Mouse (Mus musculus) intestine, embryonic 16.5 days (tissue): ENCODE measurements at regions not wholly inside any gene's neighbourhood (a gene's known extent, or its start where the extent isn't known, plus 50 kb on each side); places are given as distances from the start of the nearest gene placed in this dataset.
A peak's percentile ranks its signal among the peaks of the same experiment; 100 is the strongest.

ENCODE experiments used
- ATAC-seq: fragments of 200-750 bp; cut with Nextera tagmentation; 2 replicates; pipeline ENCODE4 v1.8.0; 2017; ENCODE audit warnings: moderate TSS enrichment, moderate library complexity
- H3K27ac ChIP-seq: fragments of 300-500 bp; sonication (generic); 2 replicates; pipeline ENCODE4 v1.5.1; 2014; ENCODE audit warnings: mild to moderate bottlenecking, low read length
- H3K27me3 ChIP-seq: fragments of 300-500 bp; sonication (generic); replicated peaks from 2 replicates; pipeline ENCODE4 v1.6.1; 2014; ENCODE audit warnings: low read length, control low read depth, mixed read lengths; ENCODE audit not compliant: control insufficient read depth, insufficient read depth
- H3K36me3 ChIP-seq: fragments of 300-500 bp; sonication (generic); 2 replicates; pipeline ENCODE4 v1.6.1; 2014; ENCODE audit warnings: low read length, control low read depth; ENCODE audit not compliant: control insufficient read depth, insufficient read depth
- H3K4me1 ChIP-seq: fragments of 300-500 bp; sonication (generic); 2 replicates; pipeline ENCODE4 v1.6.1; 2014; ENCODE audit warnings: low read length, control low read depth, mixed read lengths; ENCODE audit not compliant: control insufficient read depth, insufficient read depth
- H3K4me2 ChIP-seq: fragments of 300-500 bp; sonication (generic); 2 replicates; pipeline ENCODE4 v1.6.1; 2014; ENCODE audit warnings: low read depth, low read length, control low read depth
- H3K4me3 ChIP-seq: fragments of 300-500 bp; sonication (generic); 2 replicates; pipeline ENCODE4 v1.5.1; 2014; ENCODE audit warnings: mild to moderate bottlenecking, low read length
- H3K9ac ChIP-seq: fragments of 300-500 bp; sonication (generic); 2 replicates; pipeline ENCODE4 v1.6.1; 2014; ENCODE audit warnings: low read depth, low read length
- H3K9me3 ChIP-seq: fragments of 300-500 bp; sonication (generic); 2 replicates; pipeline ENCODE4 v1.6.1; 2016; ENCODE audit warnings: low read length, control low read depth; ENCODE audit not compliant: control insufficient read depth
- WGBS: fragments of 180-500 bp; shearing (Covaris S2); extraction: QIAGEN DNeasy Blood & Tissue Kit; methylation state at CpG from one replicate; pipeline ENCODE4 v1.1.7; 2014; 5-methylcytosine and 5-hydroxymethylcytosine counted together

GRCm38 (mm10) chr12:79931455-79931854 lies 181.4 kb downstream of the Zfp36l1 start:
- peaks cover 26% of the 10 kb centered on the region for H3K4me1 ChIP-seq
- no peaks in the 10 kb centered on the region for H3K9me3 ChIP-seq
- H3K27me3 ChIP-seq: no peaks in the 10 kb centered on the region
- H3K36me3 ChIP-seq: no peaks in the 10 kb centered on the region
- no peak overlapping the region for H3K4me2 ChIP-seq
- peak; percentile 74 for ATAC-seq
- H3K9ac ChIP-seq: no peak overlapping the region
- 38% methylated on average over 5 of the region's 5 CpGs for WGBS
- H3K4me3 ChIP-seq: no peak overlapping the region
- H3K27ac ChIP-seq: peak overlapping the region; percentile 86; the same call in 1 of the 2 replicates

DNA sequence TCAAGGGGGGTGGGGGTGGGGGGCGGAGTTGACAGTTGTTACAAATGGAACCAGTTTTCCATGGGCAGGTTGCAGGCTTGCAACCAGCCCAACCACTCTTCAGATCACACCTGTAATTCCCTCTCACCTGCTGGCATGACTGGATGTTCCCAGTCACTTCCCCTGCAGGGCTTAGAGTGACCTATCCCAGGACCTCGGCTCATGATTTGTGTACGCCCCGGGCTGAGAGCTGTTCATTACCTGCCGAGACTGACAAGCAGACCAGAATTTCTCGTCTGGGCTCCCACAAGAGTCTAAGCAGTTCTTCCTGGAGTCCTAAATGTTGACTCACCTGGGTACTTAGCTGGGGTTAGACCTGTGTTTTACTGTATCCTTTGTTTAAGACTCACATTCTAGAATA lies 183.0 kb downstream of the Zfp36l1 start:
- Histone ChIP-seq H3K9me3 (no peaks in the 10 kb centered on the region), H3K9ac (no peak overlapping the region), H3K4me3 (no peak overlapping the region), H3K4me2 (no peak overlapping the region), H3K4me1 (peaks cover 39% of the 10 kb centered on the region), H3K27ac (peak overlapping the region; percentile 94), H3K36me3 (no peaks in the 10 kb centered on the region), H3K27me3 (no peaks in the 10 kb centered on the region)
- no peak for ATAC-seq
- WGBS: 48% methylated on average over 6 of the region's 6 CpGs

GRCm38 (mm10) chr12:79928739-79929380 lies 184.0 kb downstream of the Zfp36l1 start:
- H3K27ac ChIP-seq: peak overlapping the region; percentile 94
- H3K36me3 ChIP-seq: no peaks in the 10 kb centered on the region
- H3K4me1 ChIP-seq: peaks cover 43% of the 10 kb centered on the region
- peak; percentile 47 for ATAC-seq
- H3K9ac ChIP-seq: 0 out of 2 replicates have a peak overlapping the region, but pooled peaks have one; percentile 23
- H3K9me3 ChIP-seq: no peaks in the 10 kb centered on the region
- H3K27me3 ChIP-seq: no peaks in the 10 kb centered on the region
- WGBS: 26% methylated on average over 6 of the region's 6 CpGs
- 0 out of 2 replicates have a peak overlapping the region, but pooled peaks have one; percentile 20 for H3K4me2 ChIP-seq
- H3K4me3 ChIP-seq: no peak overlapping the region

DNA sequence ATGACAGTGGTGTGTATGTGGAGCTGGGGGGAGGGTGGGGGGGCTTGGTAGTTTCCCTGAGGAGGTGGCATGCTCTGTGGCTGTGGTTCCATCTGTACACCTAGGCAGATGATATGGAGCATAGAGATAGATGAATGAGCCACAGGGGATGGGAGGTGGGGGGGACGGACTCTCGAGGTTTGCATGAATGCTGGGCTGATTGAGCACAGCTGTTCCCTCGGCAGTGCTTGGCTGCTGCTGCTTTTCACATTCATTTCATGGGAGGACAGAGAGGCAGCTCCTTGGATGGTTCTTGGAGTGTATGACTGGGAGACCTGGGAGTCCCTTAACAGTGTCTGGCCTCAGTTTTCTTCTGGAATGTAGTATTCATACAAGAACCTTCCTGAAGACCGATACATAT lies 184.5 kb downstream of the Zfp36l1 start:
- Histone ChIP-seq H3K9ac (no peak overlapping the region), H3K4me1 (peaks cover 43% of the 10 kb centered on the region), H3K9me3 (no peaks in the 10 kb centered on the region), H3K27ac (peak overlapping the region; percentile 94), H3K4me3 (no peak overlapping the region), H3K36me3 (no peaks in the 10 kb centered on the region), H3K4me2 (no peak overlapping the region), H3K27me3 (no peaks in the 10 kb centered on the region)
- 50% methylated on average over 4 of the region's 4 CpGs for WGBS
- ATAC-seq: peak; percentile 29; the same call in 1 of the 2 replicates

DNA sequence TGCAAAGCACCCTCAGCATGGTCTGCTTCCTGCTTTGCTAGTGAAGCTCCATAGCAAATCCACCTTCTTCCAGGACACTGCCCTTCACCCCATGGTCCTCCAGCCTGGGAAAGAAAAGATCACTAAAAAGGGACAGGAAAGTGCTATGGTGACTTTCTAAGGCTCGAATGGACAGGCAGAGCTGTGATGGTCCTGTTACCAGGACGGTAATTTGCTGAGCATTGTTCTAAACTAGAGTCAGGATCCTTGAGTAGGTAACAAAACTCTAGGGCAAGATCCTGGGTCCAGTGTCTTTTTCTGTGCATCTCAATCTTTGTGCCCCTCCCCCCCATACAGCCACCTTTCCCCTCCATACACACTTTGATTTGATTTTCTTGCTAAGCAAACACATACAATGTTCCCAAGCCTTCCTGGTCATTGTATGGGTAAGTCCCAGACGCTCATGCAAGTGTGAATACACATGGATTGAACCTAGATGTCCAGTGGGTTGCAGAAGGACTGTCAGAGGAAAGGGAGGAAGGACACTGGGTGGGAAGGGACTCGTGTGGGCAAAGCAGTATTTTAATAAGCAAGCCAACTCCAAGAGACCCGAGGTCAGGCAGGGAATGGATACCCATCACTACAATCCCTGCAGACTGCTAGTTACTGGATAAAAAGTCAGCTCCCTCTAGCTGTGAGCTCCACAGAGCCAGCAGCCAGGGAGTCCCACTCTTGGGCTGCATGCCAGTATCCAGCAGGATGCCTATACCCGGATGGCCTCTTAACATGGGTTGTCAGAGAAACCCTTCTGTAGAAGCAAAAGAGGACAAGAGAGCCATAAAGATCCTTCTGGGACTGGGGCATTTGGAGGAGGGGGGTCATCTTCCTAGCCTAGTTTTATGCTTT lies 186.9 kb downstream of the Zfp36l1 start:
- Histone ChIP-seq H3K27me3 (no peaks in the 10 kb centered on the region), H3K4me1 (peaks cover 37% of the 10 kb centered on the region), H3K9me3 (no peaks in the 10 kb centered on the region), H3K27ac (peak overlapping the region; percentile 85), H3K36me3 (no peaks in the 10 kb centered on the region), H3K9ac (peak overlapping the region; percentile 50; the same call in 1 of the 2 replicates), H3K4me2 (no peak overlapping the region), H3K4me3 (no peak overlapping the region)
- peak; percentile 32; the same call in 1 of the 2 replicates for ATAC-seq
- 28% methylated on average over 6 of the region's 6 CpGs for WGBS

DNA sequence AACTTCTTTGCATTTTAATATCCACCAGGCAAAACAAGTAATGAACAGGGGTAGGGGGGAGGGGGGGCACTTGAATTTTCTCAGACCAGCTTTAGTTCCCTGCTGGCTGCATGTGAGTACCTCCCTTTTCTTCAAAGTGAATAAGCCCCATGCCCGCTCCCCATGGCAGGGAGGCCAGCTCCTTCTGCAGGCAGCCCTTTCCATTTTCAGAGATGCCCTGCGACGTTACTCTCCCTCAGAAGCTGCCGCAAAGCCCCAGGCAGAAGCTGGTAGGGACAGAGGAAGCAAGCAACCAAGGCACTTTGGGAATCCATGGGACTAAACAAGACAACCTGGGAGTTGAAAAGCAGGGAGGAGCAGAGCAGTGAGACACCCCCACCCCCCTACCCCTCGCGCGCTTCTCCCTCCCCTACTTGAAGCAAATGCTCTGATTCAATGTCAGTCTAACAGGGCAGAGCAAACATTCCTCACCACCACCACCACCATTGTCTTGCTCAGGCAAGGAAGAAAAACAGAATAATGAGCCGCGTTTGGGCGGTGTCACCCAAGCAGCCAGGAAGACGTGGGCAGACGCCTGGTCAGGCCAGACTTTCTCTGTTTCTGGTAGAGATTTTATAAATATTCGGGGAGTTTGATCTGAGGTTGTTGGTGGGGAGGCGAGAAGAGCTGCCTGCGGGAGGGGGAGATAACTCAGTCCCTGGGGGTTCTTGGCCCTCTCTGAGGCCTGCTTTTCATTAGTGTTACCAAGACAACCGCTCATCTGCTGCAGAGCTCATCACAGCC lies 187.7 kb downstream of the Zfp36l1 start:
- H3K4me2 ChIP-seq: no peak overlapping the region
- H3K27me3 ChIP-seq: no peaks in the 10 kb centered on the region
- H3K9ac ChIP-seq: peak overlapping the region; percentile 50
- peak overlapping the region; percentile 85 for H3K27ac ChIP-seq
- WGBS: 17% methylated on average over 16 of the region's 16 CpGs
- ATAC-seq: no peak
- no peak overlapping the region for H3K4me3 ChIP-seq
- H3K9me3 ChIP-seq: no peaks in the 10 kb centered on the region
- no peaks in the 10 kb centered on the region for H3K36me3 ChIP-seq
- peaks cover 35% of the 10 kb centered on the region for H3K4me1 ChIP-seq

GRCm38 (mm10) chr12:79923811-79924210 lies 189.0 kb downstream of the Zfp36l1 start:
- H3K4me1 ChIP-seq: peaks cover 26% of the 10 kb centered on the region
- H3K36me3 ChIP-seq: no peaks in the 10 kb centered on the region
- H3K9ac ChIP-seq: no peak overlapping the region
- no peak overlapping the region for H3K4me3 ChIP-seq
- H3K27ac ChIP-seq: no peak overlapping the region
- ATAC-seq: no peak
- H3K9me3 ChIP-seq: no peaks in the 10 kb centered on the region
- H3K27me3 ChIP-seq: no peaks in the 10 kb centered on the region
- H3K4me2 ChIP-seq: no peak overlapping the region
- WGBS: 80% methylated on average over 6 of the region's 6 CpGs

GRCm38 (mm10) chr12:79921786-79922185 lies 191.0 kb downstream of the Zfp36l1 start:
- Histone ChIP-seq H3K4me1 (peaks cover 39% of the 10 kb centered on the region), H3K36me3 (no peaks in the 10 kb centered on the region), H3K27me3 (no peaks in the 10 kb centered on the region), H3K27ac (no peak overlapping the region; the same call in 1 of the 2 replicates), H3K9ac (0 out of 2 replicates have a peak overlapping the region, but pooled peaks have one; percentile 8), H3K4me3 (no peak overlapping the region), H3K4me2 (no peak overlapping the region), H3K9me3 (no peaks in the 10 kb centered on the region)
- 32% methylated on average over 5 of the region's 5 CpGs for WGBS
- ATAC-seq: no peak

- Histone ChIP-seq H3K9me3 (no peaks in the 10 kb centered on the region), H3K27ac (no peak overlapping the region), H3K4me3 (no peak overlapping the region), H3K36me3 (no peaks in the 10 kb centered on the region), H3K4me1 (peaks cover 19% of the 10 kb centered on the region), H3K9ac (no peak overlapping the region), H3K4me2 (no peak overlapping the region), H3K27me3 (no peaks in the 10 kb centered on the region)
- WGBS: 94% methylated on average over 5 of the region's 5 CpGs
- ATAC-seq: no peak
Measured at GRCm38 (mm10) chr12:79918983-79919382, 193.8 kb downstream of the Zfp36l1 start.
